Mouse (Mus musculus): ENCODE data around the gene Sfxn5.

- TF ChIP-seq CTCF (IDR thresholded peaks at IDR 0.05; ENCODE audit: extremely low read depth, insufficient read depth, low read length) (no peak), POLR2A (IDR thresholded peaks at IDR 0.05; ENCODE audit: extremely low read depth, insufficient read depth, low read length) (no peak)
Observed at GRCm38 (mm10) chr6:85380901-85381647, 47.9 kb upstream of the Sfxn5 start.

Measured in cortical plate, adult 2 months (tissue).